Mouse (Mus musculus): ENCODE results near the gene Tmem80.
A peak's percentile ranks its signal among the peaks of the same experiment; 100 is the strongest.

Tmem80 gene

GRCm38 (mm10) chr7:141326546-141327446 is 743 bp upstream of the Tmem80 start:
- peak; percentile 70 for DNase-seq

GRCm38 (mm10) chr7:141328373-141328990 is 943 bp downstream of the Tmem80 start:
- DNase-seq, result no peak

- no peak for DNase-seq
Measured at GRCm38 (mm10) chr7:141330706-141331105, 3.2 kb downstream of the Tmem80 start.

GRCm38 (mm10) chr7:141331990-141332389 is 4.5 kb downstream of the Tmem80 start:
- DNase-seq, result no peak

- DNase-seq, result no peak
Measured at GRCm38 (mm10) chr7:141335044-141335579, 7.6 kb downstream of the Tmem80 start.

GRCm38 (mm10) chr7:141335682-141336081 is 8.1 kb downstream of the Tmem80 start:
- no peak for DNase-seq

GRCm38 (mm10) chr7:141336296-141336695 is 8.8 kb downstream of the Tmem80 start:
- DNase-seq, result no peak

- no peak for DNase-seq
Measured at GRCm38 (mm10) chr7:141337716-141338416, 10.3 kb downstream of the Tmem80 start.

- DNase-seq, result peak; percentile 63
Measured at GRCm38 (mm10) chr7:141338576-141339131, 11.1 kb downstream of the Tmem80 start, which contains the start of gene Eps8l2. Gene Eps8l2 (plus strand): TSS chr7:141338880.

GRCm38 (mm10) chr7:141339215-141339920 is 11.8 kb downstream of the Tmem80 start:
- DNase-seq, result no peak

GRCm38 (mm10) chr7:141340023-141340422 is 12.5 kb downstream of the Tmem80 start:
- no peak for DNase-seq

GRCm38 (mm10) chr7:141340476-141340875 is 12.9 kb downstream of the Tmem80 start:
- no peak for DNase-seq

GRCm38 (mm10) chr7:141341689-141342226 is 14.2 kb downstream of the Tmem80 start:
- no peak for DNase-seq

- no peak for DNase-seq
Measured at GRCm38 (mm10) chr7:141343230-141343629, 15.7 kb downstream of the Tmem80 start.

GRCm38 (mm10) chr7:141343696-141344095 is 16.2 kb downstream of the Tmem80 start:
- DNase-seq, result no peak

- DNase-seq, result no peak
Measured at GRCm38 (mm10) chr7:141344787-141345186, 17.2 kb downstream of the Tmem80 start.

- DNase-seq, result no peak
Measured at GRCm38 (mm10) chr7:141351061-141351460, 23.5 kb downstream of the Tmem80 start.

GRCm38 (mm10) chr7:141355051-141355450 is 27.5 kb downstream of the Tmem80 start:
- DNase-seq, result no peak

GRCm38 (mm10) chr7:141355626-141356326 is 28.2 kb downstream of the Tmem80 start:
- peak; percentile 52 for DNase-seq

GRCm38 (mm10) chr7:141356971-141357370 is 29.4 kb downstream of the Tmem80 start:
- no peak for DNase-seq

GRCm38 (mm10) chr7:141361510-141361909 is 34.0 kb downstream of the Tmem80 start:
- DNase-seq, result peak; percentile 59

Measured in thymus, postnatal 4 days (tissue).